Mouse (Mus musculus) myocyte (in vitro differentiated cells): ENCODE results near the gene Plcb1. TPM values are rescaled to one million over a fixed set of nuclear protein-coding genes. Genes with fewer than 3 reads are reported as not detected.

Experiments
- H3K27me3 ChIP-seq: one replicate; pipeline ENCODE4 v1.6.1; 2011; ENCODE audit not compliant: control insufficient read depth, insufficient read depth, insufficient read length
- H3K36me3 ChIP-seq: one replicate; pipeline ENCODE4 v1.6.1; 2011; ENCODE audit not compliant: control insufficient read depth, insufficient read depth
- H3K4me2 ChIP-seq: one replicate; pipeline ENCODE4 v1.6.1; 2011; ENCODE audit warnings: low read depth, control low read depth
- H3K4me3 ChIP-seq: one replicate; pipeline ENCODE4 v1.5.1; 2011; ENCODE audit warnings: mild to moderate bottlenecking, control low read depth, moderate library complexity
- H3K79me2 ChIP-seq: one replicate; pipeline ENCODE4 v1.6.1; 2011; ENCODE audit not compliant: control insufficient read depth, insufficient read depth
- H3ac ChIP-seq: one replicate; pipeline ENCODE4 v1.6.1; 2011; ENCODE audit not compliant: control insufficient read depth, insufficient read length
- CEBPB ChIP-seq: IDR thresholded peaks from 2 replicates; pipeline ENCODE4 v1.6.1; 2011; ENCODE audit warnings: mild to moderate bottlenecking, moderate library complexity; ENCODE audit not compliant: poor library complexity, insufficient read depth, severe bottlenecking
- E2F4 ChIP-seq: IDR thresholded peaks from one replicate; pipeline ENCODE4 v1.6.1; 2011; ENCODE audit warnings: mild to moderate bottlenecking, control low read depth, moderate library complexity; ENCODE audit not compliant: insufficient read depth
- MAX ChIP-seq: IDR thresholded peaks from one replicate; pipeline ENCODE4 v1.6.1; 2011; ENCODE audit warnings: low read depth, mild to moderate bottlenecking, control low read depth
- MYOD1 ChIP-seq, 3 experiments: IDR thresholded peaks; one replicate each; pipeline ENCODE4 v1.6.1; 2011; ENCODE audit warnings: control low read depth in 2 of 3, low read depth in 2 of 3, mild to moderate bottlenecking in 2 of 3, moderate library complexity in 1 of 3; ENCODE audit not compliant: insufficient read length in 2 of 3, control insufficient read depth in 1 of 3
- MYOG ChIP-seq, 3 experiments: IDR thresholded peaks; one replicate each; pipeline ENCODE4 v1.6.1; 2011; ENCODE audit warnings: control low read depth in 2 of 3, low read depth in 2 of 3, mild to moderate bottlenecking in 2 of 3; ENCODE audit not compliant: insufficient read length in 2 of 3, control insufficient read depth in 1 of 3, insufficient read depth in 1 of 3
- POLR2A ChIP-seq: IDR thresholded peaks from one replicate; pipeline ENCODE4 v1.6.1; 2011; ENCODE audit warnings: low read depth, mild to moderate bottlenecking, control low read depth, moderate library complexity; ENCODE audit not compliant: insufficient read length
- POLR2AphosphoS2 ChIP-seq: IDR thresholded peaks from one replicate; pipeline ENCODE4 v1.6.1; 2011; ENCODE audit warnings: low read depth, control low read depth; ENCODE audit not compliant: insufficient read length
- REST ChIP-seq: IDR thresholded peaks from one replicate; pipeline ENCODE4 v1.6.1; 2011; ENCODE audit warnings: mild to moderate bottlenecking, control low read depth, moderate library complexity; ENCODE audit not compliant: insufficient read depth, insufficient read length
- SRF ChIP-seq: IDR thresholded peaks from one replicate; pipeline ENCODE4 v1.6.1; 2011; ENCODE audit warnings: low read depth; ENCODE audit not compliant: control insufficient read depth, insufficient read length
- TCF12 ChIP-seq: IDR thresholded peaks from one replicate; pipeline ENCODE4 v1.6.1; 2011; ENCODE audit warnings: mild to moderate bottlenecking, control low read depth; ENCODE audit not compliant: poor library complexity, insufficient read depth, severe bottlenecking
- TCF3 ChIP-seq: IDR thresholded peaks from one replicate; pipeline ENCODE4 v1.6.1; 2011; ENCODE audit warnings: low read depth, control low read depth; ENCODE audit not compliant: insufficient read length
- USF1 ChIP-seq: IDR thresholded peaks from one replicate; pipeline ENCODE4 v1.6.1; 2011; ENCODE audit warnings: low read depth, mild to moderate bottlenecking, control low read depth, moderate library complexity
- polyA plus RNA-seq: library from polyadenylated mRNA; unstranded; fragments of >200 nt; fragmentation: generic; extraction: Trizol; gene quantifications from one replicate; pipeline ENCODE4 v1.2.1, GENCODE M21; 2012; ENCODE audit warnings: missing spikeins

The Plcb1 gene
- polyA plus RNA-seq, 1 experiment: 0.76 TPM

DNA sequence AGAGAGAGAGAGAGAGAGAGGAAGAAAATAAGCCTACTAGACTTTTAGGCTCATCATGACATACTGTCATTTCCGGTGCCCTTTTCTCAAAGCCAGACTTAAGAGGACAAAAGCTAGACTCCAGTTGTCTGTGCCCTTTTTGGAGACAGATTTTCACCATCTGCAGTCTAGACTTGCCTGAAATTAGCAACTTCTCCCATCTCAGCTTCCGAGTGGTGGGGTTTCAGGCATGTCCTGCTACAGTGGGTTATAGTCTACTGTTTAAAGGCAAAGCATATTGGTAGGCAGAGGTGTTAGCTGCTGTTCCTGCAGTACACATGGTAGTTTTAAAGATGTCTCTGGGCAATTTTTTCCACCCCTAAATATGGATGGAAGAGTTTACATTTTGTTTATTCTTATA, 149.6 kb downstream of the Plcb1 start:
- Histone ChIP-seq H3K36me3 (no peaks in the 10 kb centered on the region), H3K79me2 (no peaks in the 10 kb centered on the region), H3K4me2 (no peak overlapping the region), H3K4me3 (no peak overlapping the region), H3ac (no peak overlapping the region), H3K27me3 (no peaks in the 10 kb centered on the region)
- TF ChIP-seq E2F4 (no peak), MYOD1 (IDR thresholded peaks at IDR 0.05; ENCODE audit: control insufficient read depth in 1 of 3, insufficient read length in 2 of 3, low read depth in 2 of 3) (no peak), TCF3 (no peak), POLR2AphosphoS2 (no peak), SRF (no peak), POLR2A (no peak), TCF12 (no peak), USF1 (no peak), CEBPB (no peak), MAX (no peak), MYOG (IDR thresholded peaks at IDR 0.05; ENCODE audit: control insufficient read depth in 1 of 3, insufficient read depth in 1 of 3, insufficient read length in 2 of 3, low read depth in 2 of 3) (no peak), REST (no peak)

DNA sequence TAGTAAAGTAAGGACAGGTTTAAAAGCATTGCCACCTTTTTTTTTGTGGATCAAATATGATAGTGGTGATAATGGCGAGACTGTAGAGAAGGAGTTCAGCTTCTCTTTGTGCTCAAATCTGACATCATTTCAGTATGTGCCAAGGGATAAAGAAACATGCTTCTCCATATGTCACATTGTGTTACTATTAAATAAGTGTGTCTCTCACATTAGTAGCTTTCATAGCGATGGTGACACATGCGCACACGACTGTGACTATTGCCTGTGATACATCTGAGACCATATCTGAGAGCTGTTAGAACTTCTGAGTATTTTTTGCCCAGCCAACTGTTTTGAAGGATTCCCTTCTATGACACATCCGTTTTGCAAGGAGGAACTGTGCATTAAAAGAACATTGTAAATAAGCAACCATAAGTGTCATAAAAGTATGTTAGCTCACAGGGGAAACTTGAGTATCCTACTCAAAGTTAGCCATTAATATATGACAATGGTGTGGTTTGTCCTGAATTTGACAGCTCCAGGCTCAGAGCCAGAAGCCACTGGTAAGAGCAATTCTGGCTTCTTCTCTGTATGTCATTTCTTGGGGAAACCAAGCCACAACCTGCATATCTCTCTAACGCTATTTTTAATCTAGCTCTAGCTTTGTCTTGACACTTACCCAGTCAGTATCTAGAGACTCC, 150.2 kb downstream of the Plcb1 start:
- Histone ChIP-seq H3K27me3 (no peaks in the 10 kb centered on the region), H3K4me2 (peak overlapping the region; percentile 33), H3K4me3 (no peak overlapping the region), H3ac (no peak overlapping the region), H3K36me3 (no peaks in the 10 kb centered on the region), H3K79me2 (no peaks in the 10 kb centered on the region)
- TF ChIP-seq E2F4 (no peak), USF1 (no peak), MYOG (IDR thresholded peaks at IDR 0.05; ENCODE audit: control insufficient read depth in 1 of 3, insufficient read depth in 1 of 3, insufficient read length in 2 of 3, low read depth in 2 of 3) (no peak), POLR2A (no peak), TCF12 (no peak), MYOD1 (IDR thresholded peaks at IDR 0.05; ENCODE audit: control insufficient read depth in 1 of 3, insufficient read length in 2 of 3, low read depth in 2 of 3) (no peak)

DNA sequence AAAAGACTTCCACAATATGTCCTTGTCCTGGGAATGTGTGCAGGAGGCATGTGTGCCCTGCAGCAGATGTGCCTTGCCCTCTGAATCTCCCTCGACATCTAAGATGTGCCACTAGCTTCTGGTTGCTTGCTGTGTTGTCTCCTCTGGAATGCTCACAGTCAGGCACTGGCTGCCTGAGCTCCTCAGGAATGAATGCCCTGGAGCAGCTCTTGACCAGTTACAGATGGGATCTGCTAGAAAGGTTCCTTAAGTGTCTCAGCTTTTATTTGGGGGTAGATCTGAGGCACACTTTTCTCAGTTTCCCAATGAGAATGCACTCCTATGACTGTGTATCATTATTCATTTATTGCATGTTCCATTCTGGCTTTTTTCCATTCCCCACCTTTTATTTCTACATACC, 151.8 kb downstream of the Plcb1 start:
- no peak overlapping the region for H3ac ChIP-seq
- no peak overlapping the region for H3K4me3 ChIP-seq
- no peaks in the 10 kb centered on the region for H3K36me3 ChIP-seq
- TF ChIP-seq POLR2AphosphoS2 (no peak), TCF12 (no peak), MAX (no peak), E2F4 (no peak), TCF3 (no peak), REST (no peak), MYOG (IDR thresholded peaks at IDR 0.05; ENCODE audit: control insufficient read depth in 1 of 3, insufficient read depth in 1 of 3, insufficient read length in 2 of 3, low read depth in 2 of 3) (no peak), MYOD1 (IDR thresholded peaks at IDR 0.05; ENCODE audit: control insufficient read depth in 1 of 3, insufficient read length in 2 of 3, low read depth in 2 of 3) (no peak), CEBPB (no peak), SRF (no peak), POLR2A (no peak), USF1 (no peak)
- no peaks in the 10 kb centered on the region for H3K79me2 ChIP-seq
- no peaks in the 10 kb centered on the region for H3K27me3 ChIP-seq
- no peak overlapping the region for H3K4me2 ChIP-seq

DNA sequence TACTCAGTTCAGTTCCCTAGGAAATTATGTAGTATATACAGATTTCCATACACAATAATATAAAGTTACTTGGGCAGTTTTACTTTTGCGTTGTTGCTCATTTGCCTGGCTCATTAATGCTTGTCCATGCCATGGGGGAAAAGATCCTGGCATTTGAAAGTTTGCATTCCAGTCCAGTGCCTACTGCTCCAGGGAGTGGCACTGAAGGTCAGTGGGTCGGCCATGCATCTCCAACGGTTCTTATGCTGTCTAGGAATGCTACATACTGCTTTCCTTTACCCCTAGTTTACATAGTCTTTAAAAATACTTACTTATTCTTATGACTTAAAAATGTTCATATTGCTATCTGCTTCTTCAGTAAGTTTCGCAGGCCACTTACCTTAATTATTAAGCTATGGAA, 156.2 kb downstream of the Plcb1 start:
- Histone ChIP-seq H3K4me2 (no peak overlapping the region), H3K4me3 (no peak overlapping the region), H3K36me3 (no peaks in the 10 kb centered on the region), H3ac (no peak overlapping the region), H3K27me3 (no peaks in the 10 kb centered on the region), H3K79me2 (no peaks in the 10 kb centered on the region)
- TF ChIP-seq USF1 (no peak), CEBPB (no peak), SRF (no peak), E2F4 (no peak), MAX (no peak), MYOG (IDR thresholded peaks at IDR 0.05; ENCODE audit: control insufficient read depth in 1 of 3, insufficient read depth in 1 of 3, insufficient read length in 2 of 3, low read depth in 2 of 3) (no peak), POLR2AphosphoS2 (no peak), POLR2A (no peak), REST (no peak), TCF12 (no peak), TCF3 (no peak), MYOD1 (IDR thresholded peaks at IDR 0.05; ENCODE audit: control insufficient read depth in 1 of 3, insufficient read length in 2 of 3, low read depth in 2 of 3) (no peak)

DNA sequence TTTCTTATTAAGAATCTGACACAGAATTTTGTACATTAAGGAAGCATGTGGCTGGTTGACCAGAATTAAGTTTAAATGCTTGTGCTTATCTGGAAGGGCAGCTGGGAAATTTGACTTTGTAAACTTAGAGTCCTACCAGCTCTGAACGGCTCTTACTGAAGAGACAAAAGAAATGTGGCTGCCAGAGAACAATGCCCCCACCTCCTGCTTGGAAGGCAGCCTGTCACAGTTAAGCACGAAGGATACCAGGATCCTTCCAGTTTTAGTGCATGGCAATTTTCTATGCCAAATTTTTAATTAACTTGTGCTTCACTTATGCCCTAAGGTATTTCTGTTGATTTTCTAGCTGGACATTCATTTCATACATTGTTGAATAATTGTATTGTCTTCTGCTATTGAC, 157.1 kb downstream of the Plcb1 start:
- Histone ChIP-seq H3ac (no peak overlapping the region), H3K27me3 (no peaks in the 10 kb centered on the region), H3K4me3 (no peak overlapping the region), H3K4me2 (no peak overlapping the region), H3K79me2 (no peaks in the 10 kb centered on the region), H3K36me3 (no peaks in the 10 kb centered on the region)
- TF ChIP-seq POLR2AphosphoS2 (no peak), USF1 (no peak), TCF3 (no peak), MYOG (IDR thresholded peaks at IDR 0.05; ENCODE audit: control insufficient read depth in 1 of 3, insufficient read depth in 1 of 3, insufficient read length in 2 of 3, low read depth in 2 of 3) (no peak), MYOD1 (IDR thresholded peaks at IDR 0.05; ENCODE audit: control insufficient read depth in 1 of 3, insufficient read length in 2 of 3, low read depth in 2 of 3) (no peak), E2F4 (no peak), MAX (no peak), CEBPB (no peak), SRF (no peak), REST (no peak), POLR2A (no peak), TCF12 (no peak)
